Mouse (Mus musculus) embryonic fibroblast, embryonic 13.5 days (primary cell): ENCODE results near the gene Cd248. TPM values are rescaled to one million over a fixed set of nuclear protein-coding genes. Genes with fewer than 3 reads are reported as not detected.

Experiments used
- H3K27ac ChIP-seq: 2 replicates; pipeline ENCODE4 v1.5.1; 2012; ENCODE audit warnings: low read length, control low read depth, inconsistent platforms; ENCODE audit not compliant: insufficient read depth
- H3K4me1 ChIP-seq: 2 replicates; pipeline ENCODE4 v1.6.1; 2011; ENCODE audit warnings: low read length; ENCODE audit not compliant: control insufficient read depth, insufficient read depth
- H3K4me3 ChIP-seq: 2 replicates; pipeline ENCODE4 v1.5.1; 2011; ENCODE audit warnings: mild to moderate bottlenecking, control low read depth, low read length; ENCODE audit not compliant: insufficient read depth
- CTCF ChIP-seq: IDR thresholded peaks from 2 replicates; pipeline ENCODE4 v1.5.1; 2011; ENCODE audit warnings: mild to moderate bottlenecking, control low read depth, low read length, moderate library complexity, borderline replicate concordance; ENCODE audit not compliant: insufficient read depth
- POLR2A ChIP-seq: IDR thresholded peaks from 2 replicates; pipeline ENCODE4 v1.6.1; 2011; ENCODE audit warnings: low read depth, mild to moderate bottlenecking, control low read depth, low read length, moderate library complexity
- polyA plus RNA-seq: library from polyadenylated mRNA; stranded (reverse); fragments of >200 nt; gene quantifications from 2 replicates; pipeline ENCODE4 v1.2.4, GENCODE M21; 2011; ENCODE audit warnings: low read depth; ENCODE audit not compliant: missing spikeins, insufficient read length

Gene Cd248
- polyA plus RNA-seq, 1 experiment: 202 TPM

- H3K27ac ChIP-seq: peak overlapping the region; percentile 80
Observed at GRCm38 (mm10) chr19:5117494-5118383, 49.9 kb downstream of the Cd248 start.

GRCm38 (mm10) chr19:5118384-5118698 is 50.5 kb downstream of the Cd248 start, which contains the start of gene Klc2:
Gene Klc2, minus strand, starts transcription at chr19:5118560.
- TF ChIP-seq POLR2A: peak; percentile 59
- TF ChIP-seq CTCF: no peak
- no peaks in the 10 kb centered on the region for H3K4me1 ChIP-seq
- H3K4me3 ChIP-seq: peak within 1 kb of the TSS; percentile 82
- H3K27ac ChIP-seq: peak within 1 kb of the TSS; percentile 80

More at GRCm38 (mm10) chr19:5117494-5118383, 49.9 kb downstream of the Cd248 start:
- Histone ChIP-seq H3K4me1 (no peaks in the 10 kb centered on the region), H3K4me3 (peak overlapping the region; percentile 82)
- peak; percentile 53 for TF ChIP-seq POLR2A
- peak; percentile 95 for TF ChIP-seq CTCF

Other genes with a start within 250 kb of the Cd248 start
- gene Ccs, start 228.7 kb upstream of the Cd248 start, polyA plus RNA-seq: 43.3 and 48.7 TPM in 2 replicates
- gene Ccdc87, start 228.7 kb upstream of the Cd248 start, polyA plus RNA-seq: 0.26 TPM in 1 of 2 replicates, not detected in the other
- gene Ctsf, start 212.9 kb upstream of the Cd248 start, polyA plus RNA-seq: 20.3 and 23.5 TPM in 2 replicates
- 1.4 and 1.5 TPM in 2 replicates for gene Actn3, start 190.2 kb upstream of the Cd248 start, polyA plus RNA-seq
- 9.5 and 11.1 TPM in 2 replicates for gene Zdhhc24, start 189.4 kb upstream of the Cd248 start, polyA plus RNA-seq
- gene Bbs1, start 161.4 kb upstream of the Cd248 start, polyA plus RNA-seq: 1.7 and 4.0 TPM in 2 replicates
- 74.9 and 81.0 TPM in 2 replicates for gene Dpp3, start 139.8 kb upstream of the Cd248 start, polyA plus RNA-seq
- 0.99 and 2.5 TPM in 2 replicates for gene Peli3, start 125.0 kb upstream of the Cd248 start, polyA plus RNA-seq
- 67.0 and 81.9 TPM in 2 replicates for gene Mrpl11, start 105.9 kb upstream of the Cd248 start, polyA plus RNA-seq
- 4.5 and 7.4 TPM in 2 replicates for gene Npas4, start 77.8 kb upstream of the Cd248 start, polyA plus RNA-seq
- gene Slc29a2, start 44.2 kb upstream of the Cd248 start, polyA plus RNA-seq: 6.0 and 8.0 TPM in 2 replicates
- gene B4gat1, start 29.3 kb upstream of the Cd248 start, polyA plus RNA-seq: 31.4 and 33.5 TPM in 2 replicates
- 0.60 and 1.5 TPM in 2 replicates for gene AC124502.3, start 29.2 kb upstream of the Cd248 start, polyA plus RNA-seq
- 12.9 and 14.5 TPM in 2 replicates for gene Brms1, start 26.7 kb upstream of the Cd248 start, polyA plus RNA-seq
- gene Rin1, start 17.6 kb upstream of the Cd248 start, polyA plus RNA-seq: 60.2 and 82.9 TPM in 2 replicates
- gene Tmem151a, start 17.5 kb downstream of the Cd248 start, polyA plus RNA-seq: 6.0 and 7.2 TPM in 2 replicates
- gene Yif1a, start 20.5 kb downstream of the Cd248 start, polyA plus RNA-seq: 94.1 and 96.4 TPM in 2 replicates
- 4.7 and 5.2 TPM in 2 replicates for gene Cnih2, start 30.4 kb downstream of the Cd248 start, polyA plus RNA-seq
- gene Rab1b, start 39.0 kb downstream of the Cd248 start, polyA plus RNA-seq: 115 and 123 TPM in 2 replicates
- 20.1 and 24.2 TPM in 2 replicates for gene Klc2, start 50.5 kb downstream of the Cd248 start, polyA plus RNA-seq
- 23.3 and 23.5 TPM in 2 replicates for gene Pacs1, start 205.0 kb downstream of the Cd248 start, polyA plus RNA-seq
- gene Sf3b2, start 227.4 kb downstream of the Cd248 start, polyA plus RNA-seq: 126 and 140 TPM in 2 replicates
- 0.20 and 0.35 TPM in 2 replicates for gene Gal3st3, start 230.3 kb downstream of the Cd248 start, polyA plus RNA-seq